Mouse (Mus musculus) kidney, embryonic 16.5 days (tissue): Measurements from ENCODE around the gene Evi5l. TPM values are rescaled to one million over a fixed set of nuclear protein-coding genes. Genes with fewer than 3 reads are reported as not detected.

Experiments
- ATAC-seq: fragments of 200-750 bp; cut with Nextera tagmentation; 2 replicates; pipeline ENCODE4 v1.8.0; 2017; ENCODE audit warnings: moderate TSS enrichment; ENCODE audit not compliant: low FRiP score, low TSS enrichment
- H3K27ac ChIP-seq: fragments of 300-500 bp; sonication (generic); 2 replicates; pipeline ENCODE4 v1.5.1; 2014; ENCODE audit warnings: low read length
- H3K27me3 ChIP-seq: fragments of 300-500 bp; sonication (generic); 2 replicates; pipeline ENCODE4 v1.6.1; 2014; ENCODE audit warnings: low read length, control low read depth, mixed read lengths; ENCODE audit not compliant: insufficient read depth
- H3K36me3 ChIP-seq: fragments of 300-500 bp; sonication (generic); 2 replicates; pipeline ENCODE4 v1.6.1; 2014; ENCODE audit warnings: low read length, control low read depth, mixed read lengths; ENCODE audit not compliant: insufficient read depth
- H3K4me1 ChIP-seq: fragments of 300-500 bp; sonication (generic); 2 replicates; pipeline ENCODE4 v1.6.1; 2014; ENCODE audit warnings: low read length, control low read depth, mixed read lengths; ENCODE audit not compliant: insufficient read depth
- H3K4me2 ChIP-seq: fragments of 300-500 bp; sonication (generic); replicated peaks from 2 replicates; pipeline ENCODE4 v1.6.1; 2014; ENCODE audit warnings: low read depth, low read length
- H3K4me3 ChIP-seq: fragments of 300-500 bp; sonication (generic); 2 replicates; pipeline ENCODE4 v1.5.1; 2014; ENCODE audit warnings: mild to moderate bottlenecking, low read length
- H3K9ac ChIP-seq: fragments of 300-500 bp; sonication (generic); replicated peaks from 2 replicates; pipeline ENCODE4 v1.6.1; 2014; ENCODE audit warnings: low read length
- H3K9me3 ChIP-seq: fragments of 300-500 bp; sonication (generic); 2 replicates; pipeline ENCODE4 v1.6.1; 2016; ENCODE audit warnings: low read length, control low read depth
- WGBS: fragments of 180-500 bp; shearing (Covaris S2); extraction: QIAGEN DNeasy Blood & Tissue Kit; methylation state at CpG from one replicate; pipeline ENCODE4 v1.1.7; 2014; 5-methylcytosine and 5-hydroxymethylcytosine counted together
- polyA plus RNA-seq: library from polyadenylated mRNA; unstranded; fragments of >200 nt; fragmentation: Nextera tagmentation; extraction: Ambion mirVana; gene quantifications from 2 replicates; pipeline ENCODE4 v1.2.1, GENCODE M21; 2015

Gene Evi5l
- polyA plus RNA-seq, 1 experiment from 2014 or later: 27.6 TPM

- Histone ChIP-seq H3K27ac (peak overlapping the region; percentile 70; the same call in 1 of the 2 replicates), H3K27me3 (no peaks in the 10 kb centered on the region), H3K36me3 (peaks cover 60% of the 10 kb centered on the region), H3K4me2 (peak overlapping the region; percentile 91), H3K9ac (peak overlapping the region; percentile 89), H3K4me1 (peaks cover 31% of the 10 kb centered on the region), H3K9me3 (no peaks in the 10 kb centered on the region), H3K4me3 (peak overlapping the region; percentile 86)
- peak; percentile 50 for ATAC-seq
- 3% methylated on average over 35 of the region's 35 CpGs for WGBS
Observed at GRCm38 (mm10) chr8:4258233-4258632, 91.9 kb downstream of the Evi5l start.

GRCm38 (mm10) chr8:4258678-4259077 is 92.3 kb downstream of the Evi5l start:
- Histone ChIP-seq H3K36me3 (peaks cover 60% of the 10 kb centered on the region), H3K4me3 (peak overlapping the region; percentile 86), H3K9me3 (no peaks in the 10 kb centered on the region), H3K4me2 (peak overlapping the region; percentile 91), H3K9ac (peak overlapping the region; percentile 89), H3K4me1 (peaks cover 28% of the 10 kb centered on the region), H3K27me3 (no peaks in the 10 kb centered on the region), H3K27ac (peak overlapping the region; percentile 70)
- ATAC-seq: peak; percentile 66
- under 1% methylated on average over 32 of the region's 32 CpGs for WGBS

GRCm38 (mm10) chr8:4259125-4259804 is 92.9 kb downstream of the Evi5l start, which contains the start of gene Ctxn1:
Gene Ctxn1, minus strand, starts transcription at chr8:4259274.
- 4% methylated on average over 31 of the region's 33 CpGs for WGBS
- Histone ChIP-seq H3K27me3 (no peaks in the 10 kb centered on the region), H3K4me2 (peak within 1 kb of the TSS; percentile 91), H3K9ac (peak within 1 kb of the TSS; percentile 89), H3K4me3 (peak within 1 kb of the TSS; percentile 86), H3K4me1 (peaks cover 23% of the 10 kb centered on the region), H3K27ac (peak within 1 kb of the TSS; percentile 70), H3K36me3 (peaks cover 65% of the 10 kb centered on the region), H3K9me3 (no peaks in the 10 kb centered on the region)
- peak; percentile 92 for ATAC-seq

GRCm38 (mm10) chr8:4259805-4260170 is 93.4 kb downstream of the Evi5l start:
- Histone ChIP-seq H3K9me3 (no peaks in the 10 kb centered on the region), H3K4me3 (no peak overlapping the region), H3K27me3 (no peaks in the 10 kb centered on the region), H3K27ac (peak overlapping the region; percentile 61), H3K4me2 (no peak overlapping the region), H3K9ac (peak overlapping the region; percentile 49; the same call in 1 of the 2 replicates), H3K36me3 (peaks cover 67% of the 10 kb centered on the region), H3K4me1 (peaks cover 20% of the 10 kb centered on the region)
- 81% methylated on average over 4 of the region's 4 CpGs for WGBS
- no peak for ATAC-seq

Other genes with a start within 250 kb of the Evi5l start
- not detected in 2 replicates for gene Cd209b, start 239.7 kb upstream of the Evi5l start, polyA plus RNA-seq
- 0.40 and 0.59 TPM in 2 replicates for gene Cd209c, start 211.8 kb upstream of the Evi5l start, polyA plus RNA-seq
- gene Cd209f, start 60.7 kb upstream of the Evi5l start, polyA plus RNA-seq: 0.14 TPM in 1 of 2 replicates, not detected in the other
- gene Cd209g, start 32.5 kb upstream of the Evi5l start, polyA plus RNA-seq: not detected in 2 replicates
- 4.7 TPM in 2 replicates for gene Prr36, start 50.9 kb downstream of the Evi5l start, polyA plus RNA-seq
- gene Lrrc8e, start 60.3 kb downstream of the Evi5l start, polyA plus RNA-seq: 1.4 and 1.6 TPM in 2 replicates
- gene Map2k7, start 72.2 kb downstream of the Evi5l start, polyA plus RNA-seq: 30.6 and 33.6 TPM in 2 replicates
- gene Gm49320, start 72.3 kb downstream of the Evi5l start, polyA plus RNA-seq: 1.2 and 1.3 TPM in 2 replicates
- 4.2 and 4.8 TPM in 2 replicates for gene Tgfbr3l, start 81.6 kb downstream of the Evi5l start, polyA plus RNA-seq
- gene Snapc2, start 86.5 kb downstream of the Evi5l start, polyA plus RNA-seq: 60.1 and 61.9 TPM in 2 replicates
- gene Ctxn1, start 92.7 kb downstream of the Evi5l start, polyA plus RNA-seq: 109 and 118 TPM in 2 replicates
- 76.8 and 86.1 TPM in 2 replicates for gene Timm44, start 109.3 kb downstream of the Evi5l start, polyA plus RNA-seq
- 15.5 and 20.6 TPM in 2 replicates for gene Ccl25, start 158.6 kb downstream of the Evi5l start, polyA plus RNA-seq
- 231 and 245 TPM in 2 replicates for gene Elavl1, start 158.8 kb downstream of the Evi5l start, polyA plus RNA-seq